Mouse (Mus musculus) kidney, postnatal 0 days (tissue): ENCODE data around the gene 2200002D01Rik. TPM values are rescaled to one million over a fixed set of nuclear protein-coding genes. Genes with fewer than 3 reads are reported as not detected.

Experiments used
- ATAC-seq: fragments of 200-750 bp; cut with Nextera tagmentation; replicated peaks from 2 replicates; pipeline ENCODE4 v1.8.0; 2017; ENCODE audit warnings: low read depth, moderate number of reproducible peaks, moderate TSS enrichment, moderate library complexity; ENCODE audit not compliant: low FRiP score
- DNase-seq: peaks from one replicate; pipeline ENCODE4 v3.0.0-alpha.2; 2016; ENCODE audit warnings: low spot score
- H3K27ac ChIP-seq: fragments of 300-500 bp; sonication (generic); 2 replicates; pipeline ENCODE4 v1.5.1; 2014; ENCODE audit warnings: mild to moderate bottlenecking
- H3K27me3 ChIP-seq: fragments of 300-500 bp; sonication (generic); 2 replicates; pipeline ENCODE4 v1.6.1; 2014; ENCODE audit warnings: low read length, mixed read lengths; ENCODE audit not compliant: insufficient read depth
- H3K36me3 ChIP-seq: fragments of 300-500 bp; sonication (generic); 2 replicates; pipeline ENCODE4 v1.6.1; 2014; ENCODE audit warnings: low read length, mixed read lengths; ENCODE audit not compliant: insufficient read depth
- H3K4me1 ChIP-seq: fragments of 300-500 bp; sonication (generic); replicated peaks from 2 replicates; pipeline ENCODE4 v1.6.1; 2014; ENCODE audit warnings: antibody characterized with exemption, low read length, mixed read lengths; ENCODE audit not compliant: insufficient read depth
- H3K4me2 ChIP-seq: fragments of 300-500 bp; sonication (generic); 2 replicates; pipeline ENCODE4 v1.6.1; 2014; ENCODE audit warnings: mild to moderate bottlenecking, low read length, moderate library complexity, mixed read lengths
- H3K4me3 ChIP-seq: fragments of 300-500 bp; sonication (generic); replicated peaks from 2 replicates; pipeline ENCODE4 v1.5.1; 2014; ENCODE audit warnings: low read depth, low read length
- H3K9ac ChIP-seq: fragments of 300-500 bp; sonication (generic); 2 replicates; pipeline ENCODE4 v1.6.1; 2014; ENCODE audit warnings: low read depth, low read length
- H3K9me3 ChIP-seq: fragments of 300-500 bp; sonication (generic); replicated peaks from 2 replicates; pipeline ENCODE4 v1.6.1; 2016; ENCODE audit warnings: low read length, inconsistent platforms, mixed read lengths
- CTCF ChIP-seq: IDR thresholded peaks from 2 replicates; pipeline ENCODE4 v1.5.1; 2016; ENCODE audit warnings: antibody characterized with exemption, low read depth, mild to moderate bottlenecking, moderate library complexity
- WGBS: fragments of 180-500 bp; shearing (Covaris S2); extraction: QIAGEN DNeasy Blood & Tissue Kit; methylation state at CpG from one replicate; pipeline ENCODE4 v1.1.7; 2014; 5-methylcytosine and 5-hydroxymethylcytosine counted together
- polyA plus RNA-seq: library from polyadenylated mRNA; unstranded; fragments of >200 nt; fragmentation: Nextera tagmentation; extraction: Ambion mirVana; gene quantifications from 2 replicates; pipeline ENCODE4 v1.2.1, GENCODE M21; 2015

The 2200002D01Rik gene
- polyA plus RNA-seq, 1 experiment from 2014 or later: 23.7 TPM

GRCm38 (mm10) chr7:29288079-29288478 is 39.8 kb upstream of the 2200002D01Rik start:
- Histone ChIP-seq H3K4me2 (no peak overlapping the region), H3K9ac (no peak overlapping the region), H3K9me3 (no peaks in the 10 kb centered on the region), H3K27me3 (no peaks in the 10 kb centered on the region; the same call in 1 of the 2 replicates), H3K36me3 (no peaks in the 10 kb centered on the region), H3K4me3 (no peak overlapping the region), H3K4me1 (peaks cover 22% of the 10 kb centered on the region), H3K27ac (no peak overlapping the region)
- WGBS: 84% methylated on average over 2 of the region's 2 CpGs
- no peak for DNase-seq
- no peak for TF ChIP-seq CTCF
- ATAC-seq: no peak

GRCm38 (mm10) chr7:29287481-29287880 is 39.2 kb upstream of the 2200002D01Rik start:
- ATAC-seq: no peak
- no peak for DNase-seq
- H3K27ac ChIP-seq: no peak overlapping the region
- 89% methylated on average over 7 of the region's 7 CpGs for WGBS
- TF ChIP-seq CTCF: peak; percentile 16; the same call in 1 of the 2 replicates
- no peak overlapping the region for H3K9ac ChIP-seq
- no peaks in the 10 kb centered on the region; the same call in 1 of the 2 replicates for H3K27me3 ChIP-seq
- H3K9me3 ChIP-seq: no peaks in the 10 kb centered on the region
- H3K4me3 ChIP-seq: no peak overlapping the region
- H3K36me3 ChIP-seq: no peaks in the 10 kb centered on the region
- H3K4me2 ChIP-seq: no peak overlapping the region
- peaks cover 16% of the 10 kb centered on the region for H3K4me1 ChIP-seq

- H3K4me3 ChIP-seq: no peak overlapping the region
- ATAC-seq (no peak), DNase-seq (no peak)
- no peaks in the 10 kb centered on the region for H3K36me3 ChIP-seq
- 95% methylated on average over 6 of the region's 6 CpGs for WGBS
- TF ChIP-seq CTCF: no peak
- no peak overlapping the region for H3K4me2 ChIP-seq
- H3K27me3 ChIP-seq: no peaks in the 10 kb centered on the region; the same call in 1 of the 2 replicates
- H3K9me3 ChIP-seq: no peaks in the 10 kb centered on the region
- H3K9ac ChIP-seq: no peak overlapping the region
- no peak overlapping the region for H3K27ac ChIP-seq
- peaks cover 3% of the 10 kb centered on the region; the same call in 1 of the 2 replicates for H3K4me1 ChIP-seq
Observed at GRCm38 (mm10) chr7:29284523-29284922, 36.3 kb upstream of the 2200002D01Rik start.

- WGBS: 65% methylated on average over 4 of the region's 4 CpGs
- no peak for TF ChIP-seq CTCF
- peaks cover 3% of the 10 kb centered on the region; the same call in 1 of the 2 replicates for H3K4me1 ChIP-seq
- no peaks in the 10 kb centered on the region; the same call in 1 of the 2 replicates for H3K27me3 ChIP-seq
- H3K36me3 ChIP-seq: no peaks in the 10 kb centered on the region
- no peak overlapping the region for H3K9ac ChIP-seq
- ATAC-seq (no peak), DNase-seq (no peak)
- no peak overlapping the region for H3K27ac ChIP-seq
- H3K9me3 ChIP-seq: no peaks in the 10 kb centered on the region
- no peak overlapping the region for H3K4me3 ChIP-seq
- no peak overlapping the region for H3K4me2 ChIP-seq
Observed at GRCm38 (mm10) chr7:29283876-29284275, 35.6 kb upstream of the 2200002D01Rik start.

- Histone ChIP-seq H3K9me3 (no peaks in the 10 kb centered on the region), H3K27me3 (no peaks in the 10 kb centered on the region; the same call in 1 of the 2 replicates), H3K27ac (peak overlapping the region; percentile 93), H3K4me1 (0 out of 2 replicates have a peak, but pooled peaks cover 3% of the 10 kb centered on the region), H3K36me3 (no peaks in the 10 kb centered on the region), H3K4me2 (peak overlapping the region; percentile 90), H3K4me3 (peak overlapping the region; percentile 63), H3K9ac (no peak overlapping the region)
- peak; percentile 41 for DNase-seq
- ATAC-seq: peak; percentile 59
- 7% methylated on average over 21 of the region's 21 CpGs for WGBS
- no peak for TF ChIP-seq CTCF
Observed at GRCm38 (mm10) chr7:29282074-29282554, 33.8 kb upstream of the 2200002D01Rik start.

GRCm38 (mm10) chr7:29281201-29282073 is 33.2 kb upstream of the 2200002D01Rik start, which contains the start of gene Spint2:
TSS of gene Spint2 (minus strand) at chr7:29281912.
- Histone ChIP-seq H3K9me3 (no peaks in the 10 kb centered on the region), H3K9ac (peak within 1 kb of the TSS; percentile 83), H3K27me3 (no peaks in the 10 kb centered on the region; the same call in 1 of the 2 replicates), H3K4me2 (peak within 1 kb of the TSS; percentile 90), H3K36me3 (no peaks in the 10 kb centered on the region), H3K27ac (peak within 1 kb of the TSS; percentile 93), H3K4me3 (peak within 1 kb of the TSS; percentile 63), H3K4me1 (0 out of 2 replicates have a peak, but pooled peaks cover 5% of the 10 kb centered on the region)
- under 1% methylated on average over 80 of the region's 80 CpGs for WGBS
- peak; percentile 92 for ATAC-seq
- peak; percentile 46; the same call in 1 of the 2 replicates for TF ChIP-seq CTCF
- peak; percentile 54 for DNase-seq
